Mouse (Mus musculus) spleen, postnatal 10 days (tissue): ENCODE measurements around the gene Glce.
A peak's percentile ranks its signal among the peaks of the same experiment; 100 is the strongest.

Experiments used
- DNase-seq, 2 experiments: peaks; one replicate each; pipeline ENCODE4 v3.0.0; 2021 to 2022; ENCODE audit warnings: low spot score in 2 of 2

Glce gene

GRCm38 (mm10) chr9:62122508-62123215, at the start of gene Glce:
Gene Glce, minus strand, starts transcription at chr9:62122655.
- DNase-seq, result peak; percentile 95 to 97

- DNase-seq, result no peak
Measured at GRCm38 (mm10) chr9:62172239-62172638, 49.8 kb upstream of the Glce start.

- DNase-seq, result no peak
Measured at GRCm38 (mm10) chr9:62170921-62171320, 48.5 kb upstream of the Glce start.

GRCm38 (mm10) chr9:62166621-62167020, 44.2 kb upstream of the Glce start:
- no peak for DNase-seq

GRCm38 (mm10) chr9:62166186-62166585, 43.7 kb upstream of the Glce start:
- DNase-seq, result no peak

GRCm38 (mm10) chr9:62162889-62163291, 40.4 kb upstream of the Glce start:
- no peak for DNase-seq

GRCm38 (mm10) chr9:62160788-62161187, 38.3 kb upstream of the Glce start:
- DNase-seq, result no peak

- no peak for DNase-seq
Measured at GRCm38 (mm10) chr9:62158746-62159145, 36.3 kb upstream of the Glce start.

- DNase-seq, result no peak
Measured at GRCm38 (mm10) chr9:62155821-62156220, 33.4 kb upstream of the Glce start.

GRCm38 (mm10) chr9:62155400-62155799, 32.9 kb upstream of the Glce start:
- no peak for DNase-seq

- no peak for DNase-seq
Measured at GRCm38 (mm10) chr9:62154956-62155355, 32.5 kb upstream of the Glce start.

- no peak for DNase-seq
Measured at GRCm38 (mm10) chr9:62154551-62154950, 32.1 kb upstream of the Glce start.

GRCm38 (mm10) chr9:62153263-62153662, 30.8 kb upstream of the Glce start:
- DNase-seq, result no peak

GRCm38 (mm10) chr9:62152506-62152905, 30.1 kb upstream of the Glce start:
- DNase-seq, result no peak

GRCm38 (mm10) chr9:62145198-62145597, 22.7 kb upstream of the Glce start:
- no peak for DNase-seq

GRCm38 (mm10) chr9:62143428-62143827, 21.0 kb upstream of the Glce start:
- no peak for DNase-seq

- DNase-seq, result no peak
Measured at GRCm38 (mm10) chr9:62139027-62139426, 16.6 kb upstream of the Glce start.

GRCm38 (mm10) chr9:62137259-62137658, 14.8 kb upstream of the Glce start:
- DNase-seq, result no peak

GRCm38 (mm10) chr9:62132005-62132782, 9.7 kb upstream of the Glce start:
- no peak for DNase-seq

GRCm38 (mm10) chr9:62130746-62131145, 8.3 kb upstream of the Glce start:
- no peak for DNase-seq

GRCm38 (mm10) chr9:62128056-62128455, 5.6 kb upstream of the Glce start:
- no peak for DNase-seq

GRCm38 (mm10) chr9:62125986-62126575, 3.6 kb upstream of the Glce start:
- no peak for DNase-seq

- DNase-seq, result no peak
Measured at GRCm38 (mm10) chr9:62124266-62124665, 1.8 kb upstream of the Glce start.
